28 mouse cellular contexts compared by ENCODE assay signal in the genomic region with DNA sequence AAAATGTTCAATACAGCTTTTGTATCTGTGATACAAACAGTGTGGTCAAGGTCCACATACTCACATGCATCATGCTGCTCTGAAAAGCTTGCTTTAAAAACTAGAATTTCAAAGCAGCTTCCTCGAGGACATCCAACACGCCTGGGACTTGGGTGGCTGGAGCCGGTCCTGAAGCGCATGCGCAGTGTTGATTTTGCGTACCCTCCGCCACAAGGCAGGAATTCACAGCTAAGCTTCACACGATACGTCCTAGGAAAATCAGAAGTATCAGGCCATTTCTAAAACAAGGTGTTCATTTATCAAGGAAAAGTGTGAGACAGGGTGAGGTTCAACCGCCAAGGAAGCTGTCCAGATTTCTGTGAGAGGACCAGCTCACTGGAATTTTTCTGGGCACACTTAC.
A peak's percentile ranks its signal among the peaks of the same experiment; 100 is the strongest.
DNase-seq lines count a peak whose midpoint lies in the region; ATAC-seq and TF ChIP-seq lines count a peak whose summit lies in the region.
"Had no signal": no experiment of that assay in that cellular context is flagged by ENCODE, and none has a peak within 500 bp of the region (broad histone marks: within the 10 kb centered on the region; RNA-seq: fewer than 3 reads in every experiment).

No protein-coding gene starts in this region.

- no peaks in the 10 kb centered on the region for H3K27me3 ChIP-seq in embryonic facial prominence, embryonic 13.5 days
- H3K27me3 ChIP-seq in embryonic facial prominence, embryonic 10.5 days (replicated peaks; ENCODE audit: low read depth, poor library complexity, severe bottlenecking) = no peaks in the 10 kb centered on the region
- H3K27me3 ChIP-seq: heart, embryonic 12.5 days; hindbrain, embryonic 15.5 days; liver, embryonic 15.5 days had no signal

- no peaks in the 10 kb centered on the region for H3K36me3 ChIP-seq in embryonic facial prominence, embryonic 13.5 days
- H3K36me3 ChIP-seq in embryonic facial prominence, embryonic 10.5 days (replicated peaks) = no peaks in the 10 kb centered on the region
- H3K36me3 ChIP-seq: forebrain, embryonic 10.5 days; heart, embryonic 12.5 days; hindbrain, embryonic 15.5 days; liver, embryonic 15.5 days had no signal

- H3K9me3 ChIP-seq in embryonic facial prominence, embryonic 13.5 days = no peaks in the 10 kb centered on the region
- no peaks in the 10 kb centered on the region for H3K9me3 ChIP-seq in embryonic facial prominence, embryonic 10.5 days
- H3K9me3 ChIP-seq: forebrain, embryonic 10.5 days; heart, embryonic 12.5 days; hindbrain, embryonic 15.5 days; liver, embryonic 15.5 days had no signal

- peaks cover 9% of the 10 kb centered on the region for H3K4me1 ChIP-seq in embryonic facial prominence, embryonic 13.5 days
- H3K4me1 ChIP-seq in embryonic facial prominence, embryonic 10.5 days = peaks cover 26% of the 10 kb centered on the region
- H3K4me1 ChIP-seq: liver, embryonic 15.5 days had no signal

- H3K4me3 ChIP-seq in embryonic facial prominence, embryonic 13.5 days = no peak overlapping the region
- no peak overlapping the region for H3K4me3 ChIP-seq in embryonic facial prominence, embryonic 10.5 days
- H3K4me3 ChIP-seq in layer of hippocampus, adult 2 months = no peak overlapping the region
- H3K4me3 ChIP-seq: forebrain, embryonic 10.5 days; heart, embryonic 12.5 days; hindbrain, embryonic 15.5 days; liver, embryonic 15.5 days had no signal

- H3K4me2 ChIP-seq in embryonic facial prominence, embryonic 13.5 days = no peak overlapping the region
- H3K4me2 ChIP-seq: heart, embryonic 12.5 days; hindbrain, embryonic 15.5 days; liver, embryonic 15.5 days; lung, embryonic 14.5 days had no signal

- peak overlapping the region; percentile 68; the same call in 1 of the 2 replicates for H3K27ac ChIP-seq in embryonic facial prominence, embryonic 13.5 days
- no peak overlapping the region for H3K27ac ChIP-seq in embryonic facial prominence, embryonic 10.5 days (replicated peaks)
- H3K27ac ChIP-seq in layer of hippocampus, adult 2 months = peak overlapping the region; percentile 76; the same call in 1 of the 2 replicates
- H3K27ac ChIP-seq: forebrain, embryonic 10.5 days; hindbrain, embryonic 15.5 days; liver, embryonic 15.5 days; stomach, postnatal 0 days had no signal

- ATAC-seq in embryonic facial prominence, embryonic 13.5 days (ENCODE audit: insufficient number of reproducible peaks, insufficient read depth, low FRiP score, low TSS enrichment, low read depth) = no peak
- ATAC-seq: forebrain, postnatal 0 days; inflammation-experienced regulatory T-cells, adult 6 months had no signal

- TF ChIP-seq CTCF in layer of hippocampus, adult 2 months (conservative IDR thresholded peaks at IDR 0.05) = no peak

- H3K9ac ChIP-seq in embryonic facial prominence, embryonic 13.5 days = no peak overlapping the region
- H3K9ac ChIP-seq: forebrain, postnatal 0 days; heart, embryonic 12.5 days; hindbrain, embryonic 15.5 days; liver, embryonic 15.5 days; lung, embryonic 14.5 days had no signal

- DNase-seq in embryonic facial prominence, embryonic 10.5 days (ENCODE audit: low spot score) = no peak
- DNase-seq in layer of hippocampus, adult 2 months (ENCODE audit: low spot score in 2 of 2) = no peak
- no peak for DNase-seq in layer of hippocampus, postnatal 14 days (ENCODE audit: low spot score in 2 of 2)
- DNase-seq in ZHBTc4 (ENCODE audit: low read depth, low spot score) = peak; percentile 47
- peak; percentile 65 to 67 for DNase-seq in adrenal gland, postnatal 36 days
- DNase-seq in gastrocnemius, postnatal 10 days = no peak
- no peak for DNase-seq in frontal cortex, adult 2 months (ENCODE audit: extremely low spot score in 1 of 2, low spot score in 1 of 2)
- DNase-seq: cerebellum, adult 2 months; cerebellum, postnatal 14 days; forebrain, postnatal 0 days; gastrocnemius, postnatal 25 days; heart, adult 18-20 months; heart, postnatal 4 days; kidney, adult 2 months; kidney, postnatal 36 days; layer of hippocampus, postnatal 36 days; lung, embryonic 14.5 days; lung, postnatal 14 days; midbrain, embryonic 14.5 days; spleen, adult 18-20 months; thymus, postnatal 4 days had no signal

- WGBS in embryonic facial prominence, embryonic 13.5 days = 84% methylated on average over 10 of the region's 10 CpGs
- 90% methylated on average over 10 of the region's 10 CpGs for WGBS in embryonic facial prominence, embryonic 10.5 days

Comparison
In these comparisons a context has a peak if more than half of its experiments do, and no peak if none do; other contexts are left out.
1. DNase-seq: peak in ZHBTc4 (single experiment) and adrenal gland, postnatal 36 days (2 of 2); none in embryonic facial prominence, embryonic 10.5 days (single experiment), layer of hippocampus, adult 2 months (0 of 2), layer of hippocampus, postnatal 14 days (0 of 2), gastrocnemius, postnatal 10 days (single experiment) and frontal cortex, adult 2 months (0 of 2).